Mouse (Mus musculus): ENCODE measurements around the gene Npepps.
A peak's percentile ranks its signal among the peaks of the same experiment; 100 is the strongest.
"Not testable (repeated sequence)": the region's sequence is repeated elsewhere in the genome, so short reads cannot be mapped to it uniquely, and the experiment has no call there.

Npepps gene

DNA sequence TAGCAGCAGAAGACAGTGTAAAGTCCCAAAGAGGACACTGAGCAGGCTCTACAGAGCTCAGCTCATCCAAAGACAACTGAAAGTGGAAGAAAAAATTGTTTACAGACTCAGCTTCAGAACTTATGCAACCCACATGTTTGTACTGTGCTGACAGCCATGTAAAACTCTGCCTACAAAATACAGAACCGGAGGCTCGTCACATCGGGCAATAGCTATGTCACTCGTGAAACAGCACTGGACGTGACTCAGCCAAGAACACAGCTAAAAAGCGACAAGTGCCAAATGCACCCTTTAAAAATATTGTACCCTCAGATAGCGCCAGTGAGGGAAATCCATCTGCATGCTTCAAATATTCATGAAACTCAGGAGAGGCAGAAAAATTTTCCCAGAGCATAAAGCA is 39.1 kb downstream of the Npepps start:
- no peak for DNase-seq (ENCODE audit: low spot score in 2 of 2)

DNA sequence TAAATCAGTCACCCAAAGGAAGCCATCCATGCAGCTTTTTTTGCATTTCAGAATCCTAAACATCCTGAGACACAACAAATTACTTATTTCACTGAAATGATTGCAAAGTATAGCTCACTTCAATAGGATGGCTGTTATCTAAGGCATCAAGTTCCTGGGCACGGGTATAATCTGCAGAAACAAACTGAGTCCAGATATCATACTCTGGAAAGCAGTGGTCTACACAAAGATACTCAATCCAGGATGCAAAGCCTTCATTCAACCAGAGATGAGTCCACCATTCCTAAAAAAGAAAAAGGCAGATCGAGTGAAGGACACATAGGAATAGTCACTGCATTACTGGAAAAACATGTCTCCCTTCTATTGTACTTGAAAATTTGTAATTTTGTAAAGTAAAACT is 42.5 kb downstream of the Npepps start:
- DNase-seq (ENCODE audit: low spot score in 2 of 2), result no peak

DNA sequence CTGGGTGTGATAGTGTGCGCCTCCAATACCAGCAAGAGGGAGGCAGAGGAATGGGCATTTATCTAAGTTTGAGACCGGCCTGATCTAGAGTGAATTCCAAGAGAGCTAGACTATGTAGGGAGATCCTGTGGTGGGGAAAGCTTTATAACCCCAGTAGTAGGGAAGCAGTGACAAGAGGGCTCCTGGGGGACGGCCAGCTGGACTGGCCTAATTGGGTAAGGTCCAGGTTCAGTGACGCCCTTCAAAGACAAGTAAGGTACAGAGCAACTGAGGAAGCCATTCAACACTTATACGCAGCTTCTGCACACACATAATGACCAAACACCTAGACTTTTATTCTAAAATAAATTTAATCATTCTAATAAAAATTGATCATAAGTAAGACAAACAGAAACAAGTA is 48.0 kb downstream of the Npepps start:
- DNase-seq (ENCODE audit: low spot score in 2 of 2), result no peak

DNA sequence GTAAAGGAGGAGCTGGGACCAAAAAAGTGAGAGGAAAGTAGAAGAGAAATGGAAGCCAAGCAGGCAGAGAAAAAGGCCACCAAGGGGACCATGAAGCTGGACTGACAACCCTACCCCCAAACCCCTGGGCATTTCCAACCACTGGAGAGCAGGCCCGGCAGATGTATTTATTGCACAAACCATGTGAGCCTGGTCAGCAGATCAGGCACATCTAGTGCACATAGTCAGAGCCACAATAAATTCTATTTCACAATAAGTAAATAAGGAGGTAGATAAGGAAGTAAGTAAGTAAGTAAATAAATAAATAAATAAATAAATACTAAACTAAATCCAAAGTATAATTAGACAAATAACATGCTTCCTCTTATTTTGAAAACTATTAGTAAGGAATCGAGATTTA is 51.0 kb downstream of the Npepps start:
- DNase-seq (ENCODE audit: low spot score in 2 of 2), result no peak

DNA sequence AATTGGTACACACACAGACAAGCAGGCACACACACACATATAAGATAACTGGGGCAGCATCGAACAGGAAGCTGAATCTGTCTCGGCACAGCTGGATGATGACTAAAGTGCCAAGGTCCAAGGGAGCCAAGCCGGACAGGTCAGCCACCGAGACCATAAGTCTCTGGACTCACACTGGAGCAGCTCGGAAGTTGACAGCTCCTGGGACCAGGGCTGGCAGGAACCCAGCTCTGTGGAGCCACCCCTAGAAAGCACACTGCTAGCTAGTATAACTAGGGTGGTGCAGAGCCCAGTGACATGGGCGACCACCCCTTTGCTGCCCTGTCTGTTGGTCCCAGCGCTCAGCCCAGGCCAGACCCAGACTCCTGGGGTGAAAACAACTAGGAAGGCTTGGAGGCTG is 51.5 kb downstream of the Npepps start:
- DNase-seq (ENCODE audit: low spot score in 2 of 2), result no peak

DNA sequence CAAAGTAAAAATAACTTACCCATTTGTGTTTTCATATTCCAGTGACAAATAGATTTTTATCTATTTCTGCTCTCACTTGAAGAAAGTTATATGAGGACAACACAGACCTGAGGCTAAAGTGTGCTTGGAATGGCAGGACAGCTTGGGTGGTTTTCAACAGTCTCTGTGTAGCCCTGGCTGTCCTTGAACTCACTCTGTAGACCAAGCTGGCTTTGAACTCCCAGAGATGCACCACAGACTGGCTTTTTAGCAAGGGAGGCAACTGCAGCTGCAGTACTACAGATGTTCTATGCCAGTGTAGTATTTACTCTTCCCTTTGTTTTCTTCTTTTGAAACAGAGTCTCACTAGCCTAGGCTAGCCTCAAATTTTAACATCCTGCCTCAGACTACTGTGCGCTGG is 54.3 kb downstream of the Npepps start:
- DNase-seq (ENCODE audit: low spot score in 2 of 2), result no peak

DNA sequence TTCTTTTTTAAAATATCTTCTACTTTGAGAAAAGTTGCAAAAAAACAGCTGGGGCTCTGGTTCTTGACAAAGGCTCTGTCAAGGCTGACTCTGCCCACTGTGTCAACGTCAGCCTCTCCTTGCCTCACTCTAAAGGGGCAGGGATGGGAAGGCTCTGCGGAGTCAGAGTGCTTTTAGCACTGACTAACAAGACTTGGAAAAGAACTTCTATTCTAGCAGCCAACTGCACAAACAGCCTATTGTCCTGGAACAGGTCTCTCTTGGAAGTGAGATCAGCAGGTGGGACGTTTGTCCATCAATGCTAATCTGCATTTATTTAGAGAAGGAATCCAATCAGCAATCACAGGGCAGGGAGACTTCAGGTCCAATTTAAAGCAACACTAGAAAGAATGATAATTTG is 57.0 kb downstream of the Npepps start:
- DNase-seq (ENCODE audit: low spot score in 2 of 2), result no peak

DNA sequence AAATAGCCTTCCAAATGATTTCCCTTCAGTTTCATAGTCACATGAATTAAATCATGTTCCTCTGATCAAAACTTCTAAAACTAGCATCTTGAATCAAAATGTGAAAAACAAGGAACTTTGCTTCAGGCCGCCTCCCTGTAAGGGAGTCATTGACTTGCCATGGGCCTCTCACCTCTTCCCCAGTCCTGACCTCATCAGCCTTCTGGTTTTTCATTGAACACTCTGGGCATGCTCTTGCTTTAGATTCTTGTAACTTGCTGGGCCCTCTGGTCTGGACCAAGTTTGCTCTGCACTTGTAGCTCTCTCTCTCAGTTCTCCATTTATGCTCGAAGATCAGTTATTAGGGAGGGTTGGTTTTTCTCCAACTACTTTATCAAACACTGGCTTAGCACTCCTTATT is 58.8 kb downstream of the Npepps start:
- no peak for DNase-seq (ENCODE audit: low spot score in 2 of 2)

DNA sequence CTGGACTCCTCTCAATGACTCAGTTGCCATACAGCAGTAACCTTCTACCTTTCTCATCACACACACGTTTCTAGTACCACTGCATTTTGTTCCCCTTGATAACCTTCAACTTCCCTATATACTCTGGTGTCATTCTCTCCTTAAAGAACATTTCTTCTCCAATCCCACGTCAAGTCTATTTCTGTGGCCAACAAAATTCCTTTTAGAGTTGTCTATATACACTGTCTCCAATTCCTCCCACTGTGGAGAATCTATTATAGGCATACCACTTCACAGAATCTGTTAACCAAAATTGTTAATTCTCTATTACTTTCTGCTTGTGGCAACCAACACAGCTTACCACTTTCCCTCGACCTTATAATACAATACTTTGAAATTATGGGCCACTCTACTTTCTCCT is 60.2 kb downstream of the Npepps start:
- DNase-seq (ENCODE audit: low spot score in 2 of 2), result no peak

DNA sequence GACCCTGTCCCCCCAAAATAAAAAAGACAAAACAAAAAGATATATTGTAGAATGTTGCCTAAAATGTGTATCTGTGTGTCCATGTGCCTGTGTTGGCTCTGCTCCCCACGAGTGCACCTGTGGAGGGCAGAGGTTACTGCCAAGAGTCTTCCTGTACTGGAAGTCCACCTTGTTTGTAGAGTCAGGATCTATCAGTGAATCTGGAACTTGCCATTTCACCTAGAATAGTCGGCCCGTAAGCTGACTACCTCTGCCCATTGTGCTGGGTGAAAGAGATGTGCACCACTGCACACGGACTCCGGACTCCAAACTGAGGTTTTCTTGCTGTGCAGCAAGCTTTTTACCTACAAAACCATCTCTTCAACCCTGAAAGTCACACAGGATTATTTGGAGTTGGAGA is 66.0 kb downstream of the Npepps start:
- DNase-seq (ENCODE audit: low spot score in 2 of 2), result no peak

DNA sequence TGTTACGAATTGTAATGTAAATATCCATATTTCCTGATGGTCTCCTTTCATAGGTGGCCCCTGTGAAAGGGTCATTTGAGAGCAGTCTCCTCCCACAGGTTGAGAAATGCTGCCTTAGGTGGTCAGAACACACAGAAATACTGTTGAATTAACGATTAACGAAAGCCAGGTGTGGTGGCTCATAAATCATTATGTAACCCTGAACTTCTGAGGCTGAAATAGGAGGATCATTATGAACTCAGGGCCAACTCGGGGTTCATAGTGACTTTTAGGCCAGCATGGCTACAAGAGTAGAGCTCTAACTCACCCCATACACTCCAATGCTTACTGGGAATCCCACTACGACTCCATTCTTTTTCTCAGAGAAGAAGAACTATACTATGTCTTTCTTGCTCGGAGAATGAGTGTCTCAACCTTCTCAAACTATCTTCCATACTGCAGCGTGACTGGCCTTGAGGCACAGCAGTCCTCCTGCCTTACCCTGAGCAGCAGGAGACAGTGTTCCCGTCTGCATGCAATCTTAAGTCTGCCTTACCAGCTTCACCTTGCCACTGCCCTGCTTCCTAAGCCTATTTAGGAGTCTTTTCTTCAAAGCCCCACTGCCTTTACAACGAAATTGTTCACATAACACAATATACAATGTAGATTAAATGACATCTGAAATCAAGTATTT is 69.6 kb downstream of the Npepps start:
- DNase-seq (ENCODE audit: low spot score in 2 of 2), result no peak

DNA sequence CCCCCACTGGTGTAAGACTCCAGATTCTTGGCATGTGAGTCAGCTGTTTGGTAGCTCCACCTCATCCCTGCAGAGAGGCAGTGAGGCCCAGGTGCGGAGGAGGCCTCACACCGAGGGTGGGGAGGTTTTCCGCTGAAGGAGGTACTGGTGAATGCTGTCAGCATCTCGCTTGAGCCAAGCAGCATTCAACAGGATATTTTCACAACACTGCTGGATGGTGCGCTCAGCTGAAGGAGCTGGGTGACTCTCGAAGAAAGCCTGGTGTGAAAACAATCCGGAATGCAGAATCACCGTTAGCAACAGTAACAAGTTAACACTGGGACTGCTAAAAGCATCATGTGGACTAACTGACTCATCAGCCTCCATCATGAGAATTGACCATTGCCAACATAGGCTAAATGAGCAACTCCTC is 73.4 kb downstream of the Npepps start:
- no peak for DNase-seq (ENCODE audit: low spot score in 2 of 2)

DNA sequence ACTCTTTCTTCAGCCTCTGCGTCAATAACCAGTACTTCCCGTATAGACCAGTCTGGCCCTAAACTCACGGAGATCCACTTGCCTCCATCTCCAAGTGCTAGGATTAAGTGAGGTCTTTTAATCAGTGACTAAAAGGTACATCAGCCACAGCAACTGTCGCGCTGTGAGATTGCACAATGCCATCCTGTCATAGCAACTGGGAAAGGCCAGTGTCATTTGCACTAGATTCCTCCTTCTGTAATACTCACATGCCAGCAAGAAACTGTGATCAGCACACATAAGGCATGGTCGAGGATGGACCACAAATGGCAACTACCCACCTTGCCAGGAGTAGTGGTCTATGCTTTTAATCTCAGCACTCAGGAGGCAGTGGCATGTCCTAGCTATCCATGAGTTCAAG is 80.9 kb downstream of the Npepps start:
- DNase-seq (ENCODE audit: low spot score in 2 of 2), result no peak

DNA sequence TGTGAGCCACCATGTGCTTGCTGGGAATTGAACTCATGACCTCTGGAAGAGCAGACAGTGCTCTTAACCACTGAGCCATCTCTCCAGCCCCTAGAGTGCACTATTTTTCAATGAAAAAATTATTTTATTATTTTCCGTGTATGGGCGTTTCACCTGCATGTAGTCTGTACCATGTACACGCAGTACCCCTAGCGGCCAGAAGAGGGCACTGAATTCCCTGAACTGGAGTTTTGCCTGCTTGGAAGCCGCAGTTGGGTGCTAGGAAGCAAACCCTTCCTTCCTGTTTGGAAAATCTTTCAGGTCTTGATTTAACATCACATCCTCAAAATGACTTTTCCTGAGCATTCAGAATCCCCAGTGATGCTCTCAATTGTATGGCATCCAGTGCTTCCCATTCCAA is 81.8 kb downstream of the Npepps start:
- DNase-seq (ENCODE audit: low spot score in 2 of 2), result peak; percentile 43 to 56

DNA sequence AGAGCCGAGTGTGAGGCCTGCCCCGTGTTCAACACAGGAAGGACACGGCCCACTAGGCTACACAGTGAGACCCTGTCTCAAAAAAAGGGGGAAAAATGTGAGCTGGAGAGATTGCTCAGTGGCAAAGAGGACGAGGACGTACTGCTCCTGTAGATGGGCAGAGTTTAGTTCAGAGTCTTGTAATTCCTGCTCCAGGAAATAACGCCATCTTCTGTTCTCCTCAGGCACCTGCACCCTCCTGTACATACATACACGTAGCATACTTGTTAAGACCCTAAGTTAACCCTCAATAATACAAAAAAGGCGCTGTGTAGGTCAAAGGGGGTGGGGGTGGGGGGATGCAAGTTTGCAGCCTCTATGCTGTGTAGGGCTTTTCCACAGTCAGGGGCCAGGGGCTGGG is 83.4 kb downstream of the Npepps start:
- no peak for DNase-seq (ENCODE audit: low spot score in 2 of 2)

DNA sequence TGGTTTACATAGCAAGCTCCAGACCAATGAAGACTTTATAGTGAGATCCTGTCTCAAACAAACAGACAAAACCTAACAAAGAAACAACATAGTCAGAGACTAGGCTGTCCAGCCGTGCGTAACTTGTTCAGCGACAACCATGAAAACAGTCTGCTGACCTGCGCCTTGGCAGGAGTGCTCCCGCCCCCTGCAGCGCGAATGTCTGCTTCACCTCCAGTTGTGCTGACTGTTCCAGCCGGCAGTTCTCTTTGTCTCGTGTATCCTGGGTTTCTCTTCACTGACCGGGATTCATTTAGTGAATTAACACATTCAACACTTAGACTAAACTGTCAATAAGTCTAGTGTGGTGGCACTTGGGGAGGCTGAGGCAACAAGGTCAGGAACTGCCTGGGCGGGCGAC is 83.9 kb downstream of the Npepps start:
- DNase-seq (ENCODE audit: low spot score in 2 of 2), result no peak

DNA sequence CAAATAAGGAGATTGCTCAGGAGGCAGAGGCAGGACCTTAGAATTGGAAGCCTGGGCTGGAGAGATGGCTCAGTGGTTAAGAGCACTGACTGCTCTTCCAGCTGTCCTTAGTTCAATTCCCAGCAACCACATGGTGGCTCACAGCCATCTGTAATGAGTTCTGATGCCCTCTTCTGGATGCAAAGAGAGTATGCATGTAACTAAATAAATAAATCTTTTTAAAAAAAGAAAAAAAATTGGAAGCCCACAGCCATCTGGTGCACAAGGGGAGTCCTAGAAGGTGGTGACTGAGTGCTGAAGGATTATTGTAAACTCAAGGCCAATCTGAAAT is 87.9 kb downstream of the Npepps start:
- no peak for DNase-seq (ENCODE audit: low spot score in 2 of 2)

DNA sequence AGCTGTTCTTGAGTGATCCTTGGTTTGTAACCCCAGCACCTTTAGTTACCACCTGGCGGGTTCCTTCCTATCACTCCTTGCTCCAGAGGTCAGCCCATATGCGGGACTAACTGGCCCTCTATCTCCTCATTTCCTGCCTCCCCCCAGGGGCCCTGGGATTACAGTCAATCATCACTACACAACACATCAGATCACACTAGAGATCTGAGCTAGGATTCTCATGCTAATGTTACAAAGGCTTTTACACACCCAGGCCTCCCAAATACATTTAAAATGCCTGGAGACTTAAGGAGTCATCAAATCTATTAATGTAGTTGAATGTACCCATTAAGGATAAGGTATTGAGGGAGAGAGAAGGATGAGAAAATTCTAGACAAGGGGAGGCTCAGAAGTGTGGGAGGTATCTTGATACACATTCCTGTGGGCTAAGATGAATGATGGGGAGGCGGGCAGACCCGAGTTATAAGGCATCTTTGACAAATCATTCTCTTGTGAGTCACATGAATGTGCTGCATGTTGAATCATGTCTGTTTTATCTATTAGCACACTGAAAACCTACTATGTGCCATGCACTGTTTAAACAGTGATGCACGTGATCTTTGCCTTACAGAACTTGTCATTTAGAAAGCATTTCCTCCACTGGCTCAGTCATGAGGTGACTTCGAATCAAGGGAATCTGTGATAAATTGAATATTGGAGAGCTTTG is 88.4 kb downstream of the Npepps start:
- DNase-seq (ENCODE audit: low spot score in 2 of 2), result no peak

DNA sequence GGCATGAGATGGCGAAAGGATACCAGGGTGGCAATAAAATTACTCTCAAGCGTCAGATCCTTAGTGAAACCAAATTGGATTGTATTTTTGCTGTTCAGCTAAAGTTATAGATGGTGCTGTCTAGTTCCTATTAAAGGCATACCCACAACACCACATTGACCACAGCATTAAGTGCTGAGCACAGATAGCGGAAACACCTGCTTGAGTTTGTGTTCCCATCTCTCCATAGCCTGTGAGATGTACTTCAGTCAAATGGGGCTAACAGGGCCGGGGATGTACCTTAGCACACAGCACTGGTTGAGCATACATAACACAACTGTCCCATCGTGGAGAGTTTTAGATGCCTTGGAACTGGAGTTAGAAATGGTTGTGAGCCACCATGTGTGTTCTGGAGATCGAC is 89.4 kb downstream of the Npepps start:
- DNase-seq (ENCODE audit: low spot score in 2 of 2), result no peak

DNA sequence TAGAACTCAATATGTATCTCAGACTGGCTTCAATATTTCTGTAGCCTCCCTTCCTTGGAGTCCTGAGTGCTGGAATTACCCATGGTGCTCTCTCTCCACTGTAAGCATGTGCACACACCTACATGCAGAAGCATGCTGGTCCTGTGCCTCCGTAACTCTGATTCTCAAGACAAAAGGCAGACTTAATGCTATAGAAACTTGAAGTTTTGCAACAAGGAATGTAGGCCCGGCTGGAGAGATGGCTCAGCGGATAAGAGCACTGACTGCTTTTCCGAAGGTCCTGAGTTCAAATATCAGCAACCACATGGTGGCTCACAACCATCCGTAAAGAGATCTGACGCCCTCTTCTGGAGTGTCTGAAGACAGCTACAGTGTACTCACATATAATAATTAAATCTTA is 90.8 kb downstream of the Npepps start:
- DNase-seq (ENCODE audit: low spot score in 2 of 2), result not testable (repeated sequence)

DNA sequence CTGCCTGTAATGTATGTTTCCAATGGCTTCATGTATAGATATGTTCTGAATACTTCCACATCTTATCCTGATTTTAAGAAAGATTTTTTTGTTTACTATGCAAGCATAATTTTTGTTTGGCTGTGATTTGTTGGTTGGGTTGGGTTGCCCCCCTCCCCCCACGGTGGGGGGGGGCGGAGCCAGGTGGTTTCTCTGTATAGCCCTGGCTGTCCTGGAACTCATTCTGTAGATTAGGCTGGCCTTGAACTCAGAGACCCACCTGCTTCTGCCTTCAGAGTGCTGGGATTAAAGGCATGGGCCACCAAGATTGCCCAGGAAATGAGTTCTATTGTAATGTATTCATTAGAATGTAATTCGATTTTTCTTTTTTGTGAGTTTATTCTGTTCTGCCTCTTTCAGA is 91.2 kb downstream of the Npepps start:
- DNase-seq (ENCODE audit: low spot score in 2 of 2), result no peak

DNA sequence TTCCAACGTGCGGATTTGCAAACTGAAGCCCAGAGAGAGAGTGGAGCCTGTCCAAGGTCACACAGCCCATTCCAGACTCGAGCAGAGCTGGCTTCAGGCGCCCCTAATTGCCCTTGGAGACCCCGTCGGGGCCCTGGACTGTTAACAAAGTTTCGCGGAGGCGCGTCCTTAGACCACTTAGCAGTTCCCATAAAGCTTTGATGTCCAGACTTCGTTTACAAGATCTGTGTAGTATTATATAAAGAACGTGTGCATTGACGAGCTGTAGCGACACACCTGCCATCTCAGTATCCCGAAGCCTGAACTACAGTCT is 91.8 kb downstream of the Npepps start:
- DNase-seq (ENCODE audit: low spot score in 2 of 2), result no peak

DNA sequence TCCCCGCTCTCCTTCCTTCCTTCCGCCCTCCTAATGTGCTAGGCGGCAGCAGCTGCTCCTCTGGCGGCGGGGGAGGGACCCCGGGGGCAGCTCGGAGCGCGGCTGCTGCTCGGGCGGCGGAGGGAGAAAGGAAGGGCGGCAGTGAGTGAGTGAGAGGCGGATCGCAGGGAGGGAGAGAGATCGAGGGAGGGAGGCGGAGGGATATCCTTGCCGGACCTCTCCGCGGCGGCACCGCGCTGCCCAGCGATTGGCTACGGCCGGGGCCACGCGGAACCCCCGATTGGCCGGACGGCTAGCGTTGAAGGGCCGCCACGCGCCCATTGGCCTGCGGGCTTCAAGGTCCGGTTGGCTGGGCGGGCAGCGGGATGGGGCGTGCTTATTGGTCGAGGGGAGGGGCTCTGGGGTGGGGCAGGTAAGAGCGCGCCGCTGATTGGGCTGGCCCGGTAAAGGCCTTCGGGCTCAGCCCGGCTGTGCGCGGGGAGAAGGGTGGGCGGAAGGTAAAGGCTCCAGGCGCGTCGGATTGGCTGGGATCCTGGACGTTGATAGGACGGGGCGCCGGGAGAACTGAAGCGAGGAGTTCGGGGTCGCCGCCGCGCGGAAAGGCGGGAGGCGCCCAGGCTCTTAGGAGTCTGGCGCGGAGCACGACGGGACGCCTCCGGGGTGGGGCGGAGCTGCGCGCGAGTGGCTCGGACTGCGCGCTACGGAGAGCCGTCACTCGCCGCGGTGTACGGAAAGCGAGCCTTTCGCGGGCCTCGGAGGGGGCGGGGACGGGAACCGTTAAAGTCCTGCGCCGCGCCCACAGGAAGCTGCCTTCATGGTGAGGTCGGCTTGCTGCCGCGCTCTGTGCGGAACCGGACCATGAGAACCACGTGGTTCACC is 92.4 kb downstream of the Npepps start, which contains the start of gene Kpnb1:
Gene Kpnb1 (minus strand): TSS at position 118 of the 879 bp plus-strand sequence.
- peak; percentile 98 to 99 for DNase-seq (ENCODE audit: low spot score in 2 of 2)
